Mouse (Mus musculus) megakaryocyte-erythroid progenitor cell, adult 5 weeks (primary cell): ENCODE measurements around the gene Baat. TPM values are rescaled to one million over a fixed set of nuclear protein-coding genes. Genes with fewer than 3 reads are reported as not detected.

Experiments
- polyA plus RNA-seq: library from polyadenylated mRNA; stranded (reverse); fragments of >175 nt; gene quantifications from 2 replicates; pipeline ENCODE4 v1.2.3, GENCODE M21; 2012

Baat gene
- polyA plus RNA-seq: not detected in 2 replicates

GRCm38 (mm10) chr4:49506386-49506785, at the start of gene Baat:
Gene Baat (minus strand): TSS chr4:49506557.

GRCm38 (mm10) chr4:49549383-49549782, 43.0 kb upstream of the Baat start, which contains the start of gene Aldob:
Gene Aldob (minus strand): TSS chr4:49549546.

GRCm38 (mm10) chr4:49520572-49521340, 14.4 kb upstream of the Baat start, which contains the start of the genes Mrpl50 and Zfp189:
Gene Mrpl50 (minus strand): TSS chr4:49521093.
Gene Zfp189 (plus strand): TSS chr4:49521176.

GRCm38 (mm10) chr4:49473435-49474100, 32.8 kb downstream of the Baat start, which contains the start of gene Acnat1:
Gene Acnat1 (minus strand): TSS chr4:49473912.

Other genes with a start within 250 kb of the Baat start
- not detected in 2 replicates for gene Acnat2, start 98.4 kb downstream of the Baat start, polyA plus RNA-seq
- 0.12 TPM in 1 of 2 replicates, not detected in the other for gene Acnat1, start 32.6 kb downstream of the Baat start, polyA plus RNA-seq
- gene Mrpl50, start 14.5 kb upstream of the Baat start, polyA plus RNA-seq: 1.9 and 2.8 TPM in 2 replicates
- 1.2 and 1.3 TPM in 2 replicates for gene Zfp189, start 14.6 kb upstream of the Baat start, polyA plus RNA-seq
- not detected in 2 replicates for gene Aldob, start 43.0 kb upstream of the Baat start, polyA plus RNA-seq
- 1.2 and 1.6 TPM in 2 replicates for gene Tmem246, start 91.3 kb upstream of the Baat start, polyA plus RNA-seq
- gene Rnf20, start 125.4 kb upstream of the Baat start, polyA plus RNA-seq: 26.2 and 32.7 TPM in 2 replicates
- gene Ppp3r2, start 175.5 kb upstream of the Baat start, polyA plus RNA-seq: not detected in 2 replicates